Mouse (Mus musculus) c-Kit-positive CD71-positive TER-119-positive erythroid progenitor cells, embryonic 14.5 days (primary cell): ENCODE measurements at regions not wholly inside any gene's neighbourhood (a gene's known extent, or its start where the extent isn't known, plus 50 kb on each side); places are given as distances from the start of the nearest gene placed in this dataset.
"Not testable (repeated sequence)": the region's sequence is repeated elsewhere in the genome, so short reads cannot be mapped to it uniquely, and the experiment has no call there.

Source experiments
- DNase-seq: peaks from one replicate; pipeline ENCODE4 v3.0.0-alpha.2; 2013; ENCODE audit warnings: low spot score

GRCm38 (mm10) chr12:104637046-104638032, 114.4 kb downstream of the Dicer1 start:
- no peak for DNase-seq

GRCm38 (mm10) chr12:104636474-104636873, 115.3 kb downstream of the Dicer1 start:
- no peak for DNase-seq

- no peak for DNase-seq
Observed at GRCm38 (mm10) chr12:104634818-104635217, 116.9 kb downstream of the Dicer1 start.

- no peak for DNase-seq
Observed at GRCm38 (mm10) chr12:104630590-104630989, 121.2 kb downstream of the Dicer1 start.

- no peak for DNase-seq
Observed at GRCm38 (mm10) chr12:104629449-104629848, 122.3 kb downstream of the Dicer1 start.

GRCm38 (mm10) chr12:104626054-104626453, 125.7 kb downstream of the Dicer1 start:
- no peak for DNase-seq

- DNase-seq, result no peak
Observed at GRCm38 (mm10) chr12:104623896-104624685, 127.7 kb downstream of the Dicer1 start.

GRCm38 (mm10) chr12:104617111-104617725, 134.5 kb downstream of the Dicer1 start:
- DNase-seq, result peak; percentile 1

- no peak for DNase-seq
Observed at GRCm38 (mm10) chr12:104614240-104614639, 137.5 kb downstream of the Dicer1 start.

GRCm38 (mm10) chr12:104609767-104610166, 136.6 kb upstream of the Gsc start:
- DNase-seq, result no peak

GRCm38 (mm10) chr12:104608956-104609355, 135.8 kb upstream of the Gsc start:
- not testable (repeated sequence) for DNase-seq

GRCm38 (mm10) chr12:104607410-104607809, 134.3 kb upstream of the Gsc start:
- no peak for DNase-seq

- DNase-seq, result no peak
Observed at GRCm38 (mm10) chr12:104605535-104606399, 132.6 kb upstream of the Gsc start.

- DNase-seq, result no peak
Observed at GRCm38 (mm10) chr12:104598056-104598455, 124.9 kb upstream of the Gsc start.

- DNase-seq, result no peak
Observed at GRCm38 (mm10) chr12:104593526-104594155, 120.5 kb upstream of the Gsc start.

- no peak for DNase-seq
Observed at GRCm38 (mm10) chr12:104592791-104593525, 119.8 kb upstream of the Gsc start.

GRCm38 (mm10) chr12:104591571-104591970, 118.4 kb upstream of the Gsc start:
- DNase-seq, result no peak

- no peak for DNase-seq
Observed at GRCm38 (mm10) chr12:104590291-104590690, 117.2 kb upstream of the Gsc start.

GRCm38 (mm10) chr12:104584408-104584807, 111.3 kb upstream of the Gsc start:
- no peak for DNase-seq

GRCm38 (mm10) chr12:104580796-104581195, 107.7 kb upstream of the Gsc start:
- DNase-seq, result no peak
